Mouse (Mus musculus) heart, postnatal 14 days (tissue): Measurements from ENCODE around the gene Ints13. TPM values are rescaled to one million over a fixed set of nuclear protein-coding genes. Genes with fewer than 3 reads are reported as not detected.

ENCODE experiments used
- DNase-seq, 2 experiments: peaks; one replicate each; pipeline ENCODE4 v3.0.0; 2021 to 2022
- intact Hi-C: fragments of 180-260 bp; cut with DNase I; formaldehyde crosslinking; loops from one replicate; pipeline ENCODE4 v1.15.1; 2025
- total RNA-seq, 2 experiments: library from RNA; stranded (reverse); gene quantifications; 2 replicates each; pipeline ENCODE4 v1.2.3; 2021

Ints13 gene
- total RNA-seq, 2 experiments from 2014 or later = 20.7 to 24.2 TPM

DNA sequence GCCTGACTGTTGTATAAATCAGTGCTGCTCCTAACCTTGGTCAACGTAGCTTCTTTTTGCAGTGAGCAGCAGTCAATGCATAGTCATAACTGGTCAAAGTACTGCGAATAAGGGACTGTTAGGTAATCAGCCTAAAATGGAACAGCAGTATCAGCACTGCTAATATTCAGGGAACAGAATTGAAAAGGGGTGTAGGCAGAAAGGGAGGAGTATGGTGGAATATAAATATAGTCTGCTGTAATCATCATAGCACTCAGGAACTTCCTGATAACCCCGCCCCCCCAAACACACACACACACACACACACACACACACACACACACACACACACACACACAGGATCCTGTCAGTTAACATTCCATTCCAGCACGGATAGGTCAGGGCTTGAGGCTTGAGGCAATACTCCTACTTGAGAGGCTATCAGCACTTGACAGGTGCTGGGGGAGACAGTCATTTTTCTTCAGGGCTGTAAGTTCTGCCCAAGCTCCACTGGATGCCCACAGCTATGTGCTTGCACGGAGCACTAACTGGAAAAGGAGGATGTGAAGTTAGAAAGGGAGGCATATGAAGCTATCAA, 32.3 kb downstream of the Ints13 start:
- intact Hi-C loops = no loop called here
- DNase-seq = peak in 1 of 2 experiments; percentile 25

DNA sequence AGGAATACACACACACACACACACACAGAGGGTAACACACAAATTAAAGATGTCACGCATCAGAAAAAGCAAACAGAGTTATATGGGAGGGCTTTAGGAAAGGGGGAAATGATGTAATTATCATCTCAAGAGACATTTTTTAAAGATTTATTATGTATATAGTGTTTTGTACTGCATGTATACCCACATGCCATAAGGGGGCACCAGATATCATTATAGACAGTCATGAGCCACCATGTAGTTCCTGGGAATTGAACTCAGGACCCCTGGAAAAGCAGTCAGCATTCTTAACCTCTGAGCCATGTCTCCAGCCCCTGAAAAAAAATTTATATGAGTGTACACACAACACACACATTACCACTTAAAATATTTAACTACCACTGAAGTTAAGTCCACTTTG, 33.0 kb downstream of the Ints13 start:
- DNase-seq = no peak
- intact Hi-C loops = no loop called here

DNA sequence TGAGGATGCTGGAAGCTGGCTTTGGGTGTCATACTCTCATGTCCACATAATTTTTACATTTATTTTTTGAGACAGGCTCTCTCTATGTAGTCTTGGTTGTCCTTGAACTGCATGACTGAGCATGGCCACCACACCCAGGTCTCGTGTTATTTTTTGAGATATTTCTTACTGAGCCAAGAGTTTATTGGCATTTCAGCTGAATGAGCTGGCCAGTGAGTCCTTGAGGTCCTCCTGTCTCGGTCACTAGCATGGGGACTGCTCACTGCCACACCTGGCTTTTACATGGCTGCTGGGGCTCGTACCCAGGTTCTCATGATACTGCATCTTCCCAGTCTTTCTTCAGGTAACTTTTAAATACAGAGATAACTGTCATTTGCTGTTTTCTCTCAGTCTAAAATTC, 37.2 kb downstream of the Ints13 start:
- intact Hi-C loops = no loop called here
- DNase-seq = no peak

DNA sequence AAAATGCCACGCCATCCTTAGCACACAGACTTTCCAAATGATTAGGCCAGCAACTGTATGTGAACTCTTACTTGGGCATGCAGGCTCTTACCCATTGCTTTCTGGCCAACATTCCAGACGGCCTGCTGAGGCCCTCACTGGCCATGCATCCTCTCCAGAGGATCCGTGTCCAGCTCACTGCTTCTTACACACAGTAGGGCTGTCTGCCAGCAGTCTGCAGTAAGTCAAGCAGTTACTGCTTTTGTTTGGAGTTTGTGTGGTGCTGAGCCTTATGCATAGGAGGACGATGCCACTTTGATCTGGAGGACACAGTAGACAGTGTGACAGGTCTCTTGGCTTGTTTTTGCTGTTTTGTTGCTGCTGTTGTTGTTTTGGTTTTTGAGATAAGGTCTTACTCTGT, 39.0 kb downstream of the Ints13 start:
- intact Hi-C loops = no loop called here
- DNase-seq = peak; percentile 14 to 32

DNA sequence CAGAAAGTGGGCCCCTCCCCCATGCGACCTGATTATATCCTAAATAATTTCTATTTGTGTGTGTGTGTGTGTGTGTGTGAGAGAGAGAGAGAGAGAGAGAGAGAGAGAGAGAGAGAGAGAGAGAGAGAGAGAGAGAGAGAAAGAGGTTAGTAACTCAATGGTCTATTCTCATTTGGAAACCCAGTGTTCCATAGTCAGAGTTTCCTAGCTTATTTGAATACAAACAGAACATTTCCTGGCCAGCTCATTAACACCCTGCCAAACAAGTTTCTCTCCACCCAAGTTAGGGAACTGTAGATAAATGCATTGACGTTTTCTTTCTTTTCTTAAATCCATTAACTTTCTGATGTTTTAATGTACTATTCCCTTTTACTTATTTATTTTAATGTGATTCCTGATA, 39.6 kb downstream of the Ints13 start:
- intact Hi-C loops = no loop called here
- DNase-seq = no peak

DNA sequence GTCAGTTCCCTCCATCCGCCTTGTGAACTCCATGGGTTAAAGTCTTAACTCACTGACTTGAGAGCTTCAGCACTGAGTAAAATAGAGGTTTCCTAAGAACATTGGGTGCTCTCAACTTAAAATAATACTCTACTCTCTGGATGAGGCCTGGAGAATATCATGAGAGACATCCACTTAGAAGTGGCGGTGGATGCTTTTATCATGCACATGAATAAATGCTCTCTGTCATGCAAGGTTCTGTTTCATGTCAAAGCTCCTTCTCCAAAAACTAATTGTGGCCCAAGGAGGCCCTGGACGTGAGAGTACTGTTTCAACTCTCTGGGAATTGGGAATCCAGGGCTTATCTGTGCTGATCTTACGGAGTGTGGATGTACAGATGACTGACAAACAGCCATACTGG, 40.5 kb downstream of the Ints13 start:
- intact Hi-C loops = no loop called here
- DNase-seq = no peak

DNA sequence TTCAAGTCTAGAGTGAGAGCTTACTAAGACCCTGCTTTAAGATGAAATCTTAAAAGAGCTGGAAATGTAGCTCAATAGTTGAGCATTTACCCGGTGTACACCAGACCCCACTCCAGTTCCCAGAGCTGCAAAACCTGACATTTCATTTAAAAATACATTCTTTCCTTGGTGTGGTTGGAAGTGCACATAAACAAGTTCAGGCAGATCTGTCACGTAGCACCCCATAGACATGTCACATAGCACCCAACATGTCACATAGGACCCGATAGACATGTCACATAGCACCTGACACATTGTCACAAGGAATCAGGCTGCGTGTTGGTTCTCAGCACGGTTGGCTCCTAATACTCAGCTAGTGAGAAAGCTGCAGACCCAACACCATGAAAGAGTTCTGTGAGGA, 42.1 kb downstream of the Ints13 start:
- intact Hi-C loops = no loop called here
- no peak for DNase-seq

DNA sequence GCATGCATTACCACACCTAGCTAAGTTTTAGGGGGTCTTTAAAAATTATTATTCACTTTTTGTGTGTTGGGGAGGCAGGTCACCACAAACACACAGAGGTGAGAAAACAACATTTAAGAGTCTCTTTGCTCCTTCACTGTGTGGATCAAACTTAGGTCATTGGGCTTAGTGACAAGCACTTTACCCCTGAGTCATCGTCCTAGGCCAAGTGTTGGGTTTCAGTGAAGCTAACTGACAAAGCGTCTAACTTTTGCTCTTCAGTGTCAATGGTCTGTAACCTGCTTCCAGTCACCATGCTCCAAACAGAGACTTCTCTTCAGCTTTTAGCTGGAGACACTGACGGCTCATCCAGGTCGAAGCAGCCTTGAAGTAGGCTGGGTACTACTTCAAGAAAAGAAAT, 44.5 kb downstream of the Ints13 start:
- intact Hi-C loops = no loop called here
- DNase-seq = no peak

DNA sequence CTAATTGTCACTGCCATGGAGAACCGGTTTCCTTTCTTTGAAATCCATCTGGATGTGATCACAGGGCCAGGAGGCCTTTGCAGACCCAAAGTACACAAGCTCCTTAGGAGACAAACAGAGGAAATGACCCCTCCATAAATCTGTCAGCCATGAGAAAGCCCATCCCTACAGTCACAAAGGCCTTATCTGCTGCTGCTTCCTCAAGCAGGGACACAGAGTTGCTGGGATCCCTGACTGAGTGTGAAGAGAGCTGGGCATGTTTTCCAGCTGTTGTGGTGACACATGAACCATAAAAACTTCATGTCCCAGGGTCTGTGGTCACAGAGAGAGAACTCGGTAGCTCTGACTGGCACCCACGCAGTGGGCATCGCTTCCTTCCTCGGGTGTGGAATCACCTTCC, 46.9 kb downstream of the Ints13 start:
- DNase-seq = peak in 1 of 2 experiments; percentile 19
- intact Hi-C loops = no loop called here

DNA sequence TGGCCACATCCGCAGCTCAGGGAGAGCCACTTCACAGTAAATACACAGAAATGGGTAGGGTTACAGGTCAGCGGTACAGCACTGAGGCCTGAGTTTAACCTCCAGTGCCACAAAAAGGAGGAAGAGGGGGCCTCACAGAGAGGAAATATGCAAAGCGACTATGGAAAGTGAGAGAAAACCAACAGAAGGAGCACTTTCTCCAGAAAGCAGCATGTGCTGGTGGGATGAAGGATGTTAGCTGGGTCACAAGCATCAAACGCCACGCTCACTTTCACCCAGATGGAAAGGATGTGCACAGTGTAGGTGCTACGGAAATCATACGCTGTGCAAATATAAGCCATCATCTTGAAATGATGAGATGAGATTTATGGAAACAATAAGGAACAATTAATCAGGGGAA, 47.3 kb downstream of the Ints13 start:
- intact Hi-C loops = no loop called here
- no peak for DNase-seq

DNA sequence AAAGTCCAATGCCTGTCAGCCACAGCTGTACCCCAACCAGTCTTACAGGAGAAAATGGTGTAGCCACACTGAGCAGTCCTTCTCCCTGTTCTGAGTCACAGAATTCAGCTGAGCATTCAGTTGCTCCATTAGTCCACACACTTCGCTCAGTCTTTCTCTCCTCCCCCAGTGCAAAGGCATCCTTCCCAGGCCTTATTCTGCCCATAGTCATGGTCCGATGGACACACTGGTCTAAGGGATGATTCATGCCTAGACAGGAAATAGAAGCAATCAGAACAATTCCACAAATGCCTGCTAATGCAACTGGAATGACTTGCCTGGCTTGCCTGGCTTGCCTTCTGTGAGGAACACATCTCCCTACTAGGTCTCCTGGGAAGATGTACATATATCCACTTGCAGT, 50.1 kb downstream of the Ints13 start:
- intact Hi-C loops = no loop called here
- DNase-seq = no peak

DNA sequence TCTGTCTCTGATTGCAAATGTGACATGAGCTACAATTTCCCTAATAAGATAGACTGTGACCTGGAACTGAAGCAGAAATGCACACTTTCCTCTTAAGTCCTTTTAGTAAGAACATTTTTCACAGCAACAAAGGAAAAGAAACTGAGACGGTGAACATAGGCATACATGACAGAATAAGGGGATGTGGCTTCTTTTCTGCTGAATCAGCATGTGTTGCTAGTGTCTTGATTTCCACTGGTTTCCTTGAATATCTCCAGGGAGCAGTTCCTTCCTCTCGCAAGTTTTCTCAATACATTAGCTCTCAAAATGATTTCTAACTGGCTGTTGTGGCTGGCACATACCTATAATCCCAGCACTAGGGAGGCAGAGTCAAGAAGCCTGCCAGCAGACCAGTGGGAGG, 52.1 kb downstream of the Ints13 start:
- DNase-seq = no peak
- intact Hi-C loops = no loop called here

DNA sequence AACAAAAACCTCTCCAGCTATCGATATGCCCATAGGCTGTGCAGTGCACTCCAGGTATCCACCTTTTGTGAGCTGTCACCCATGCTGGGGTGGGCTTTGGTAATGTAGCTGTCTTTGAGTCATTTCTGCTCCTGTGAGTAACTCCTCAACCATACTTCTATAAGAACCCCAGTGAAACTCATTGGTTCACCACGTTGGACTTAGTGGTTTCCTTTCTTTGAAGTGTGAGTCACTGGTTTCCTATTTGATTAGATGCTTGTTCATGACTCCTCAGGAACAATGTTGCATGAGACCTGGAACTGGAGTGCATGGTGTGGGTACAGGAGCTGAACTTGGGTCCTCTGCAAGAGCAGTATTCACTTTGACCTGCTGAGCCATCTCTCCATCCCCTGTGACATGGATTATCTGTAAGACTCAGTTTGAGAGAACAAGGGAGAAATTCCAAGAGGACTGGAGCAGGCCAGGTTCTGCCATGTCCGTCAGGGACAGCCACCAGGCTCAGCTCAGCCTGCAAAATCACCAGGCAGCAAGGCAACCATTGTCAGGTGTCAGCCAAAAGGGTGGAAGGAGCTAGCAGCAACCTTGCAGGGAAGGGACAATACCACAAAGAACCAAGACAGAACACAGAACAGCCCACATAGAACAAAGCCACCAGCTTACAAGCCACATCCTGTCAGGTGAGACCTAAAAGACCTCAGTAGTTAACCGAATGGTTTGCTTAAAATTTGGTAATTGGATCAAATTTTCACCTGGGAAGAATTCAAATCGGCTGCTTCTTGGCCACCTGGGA, 56.0 kb downstream of the Ints13 start:
- intact Hi-C loops = no loop called here
- DNase-seq = no peak

DNA sequence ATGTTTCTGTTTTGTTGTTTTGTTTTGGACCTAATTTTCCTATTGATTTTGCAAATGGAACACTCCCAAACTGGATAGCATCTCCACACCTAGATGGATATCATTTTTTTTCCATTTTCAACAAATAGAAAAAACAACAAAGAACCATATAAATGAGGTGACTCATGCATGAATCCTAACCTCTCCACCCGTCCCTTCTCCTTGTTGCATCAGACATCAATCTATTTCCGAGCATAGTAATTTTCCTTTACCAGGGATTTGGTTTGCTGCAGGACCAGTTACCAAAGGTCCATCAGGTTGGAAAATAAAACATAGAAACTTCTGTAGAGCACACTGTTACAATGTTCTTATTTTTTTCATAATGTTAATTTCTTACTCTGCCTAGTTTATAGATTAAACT, 58.6 kb downstream of the Ints13 start:
- no peak for DNase-seq
- intact Hi-C loops = no loop called here

DNA sequence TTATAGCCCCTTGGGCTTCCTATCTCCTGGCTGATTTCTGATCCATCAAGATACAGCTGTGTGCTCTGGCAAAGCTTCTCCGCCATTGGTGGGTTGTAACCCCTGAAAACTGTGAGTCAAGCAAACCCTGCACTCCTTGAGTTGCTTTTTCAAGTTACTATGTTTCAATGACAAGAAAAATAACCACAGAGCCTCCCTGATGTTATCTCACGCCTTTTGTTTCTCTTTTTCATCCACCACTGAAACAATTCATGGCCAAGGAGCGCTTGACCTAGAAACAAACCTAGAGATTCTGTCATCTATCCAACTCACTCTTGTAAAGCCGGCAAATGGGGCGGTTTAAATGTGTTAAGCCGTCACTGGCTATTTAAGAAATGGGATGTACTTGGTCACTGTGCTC, 61.7 kb downstream of the Ints13 start:
- intact Hi-C loops = no loop called here

DNA sequence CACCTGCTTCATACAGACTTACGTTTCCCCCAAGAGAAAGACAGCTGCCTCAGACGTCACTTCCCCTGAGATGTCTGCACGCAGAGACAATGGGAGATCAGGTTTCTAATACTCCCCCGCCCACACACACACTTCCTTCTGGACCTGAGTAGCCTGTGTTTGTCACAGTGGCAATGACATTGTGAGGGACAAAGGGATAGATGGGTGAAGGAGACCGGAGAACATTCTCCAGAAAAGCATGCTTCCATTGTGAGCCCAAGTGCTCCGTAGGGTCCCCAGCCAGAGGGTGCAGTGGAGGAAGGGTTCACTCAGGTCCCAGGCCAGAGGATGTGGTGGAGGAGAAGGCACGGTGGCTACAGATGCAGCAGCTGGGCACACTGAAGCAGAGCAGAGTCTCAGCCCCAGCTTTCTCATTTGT, 63.1 kb downstream of the Ints13 start:
- intact Hi-C loops = no loop called here
- DNase-seq = peak in 1 of 2 experiments; percentile 32

More for the DNA sequence above, 61.7 kb downstream of the Ints13 start:
- no peak for DNase-seq

DNA sequence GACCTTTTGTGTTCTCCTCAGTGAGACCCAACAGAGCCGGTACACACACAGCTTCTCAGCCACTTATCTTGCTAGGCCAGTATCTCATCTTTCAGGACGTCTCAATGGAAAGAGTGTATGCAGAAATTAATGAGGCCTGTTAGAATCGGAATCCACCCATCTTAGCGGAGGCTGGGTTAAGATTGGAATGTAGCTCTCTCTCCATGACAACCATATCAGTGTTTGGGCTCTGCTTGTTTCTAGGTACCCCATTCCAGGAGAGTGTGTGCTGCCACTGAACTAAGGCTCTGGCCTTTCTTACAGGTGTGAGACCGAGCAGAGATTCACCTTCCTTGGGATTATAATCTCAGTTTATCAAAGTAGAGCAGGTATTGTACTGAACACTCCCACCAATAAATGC, 63.7 kb downstream of the Ints13 start:
- DNase-seq = no peak
- intact Hi-C loops = no loop called here

DNA sequence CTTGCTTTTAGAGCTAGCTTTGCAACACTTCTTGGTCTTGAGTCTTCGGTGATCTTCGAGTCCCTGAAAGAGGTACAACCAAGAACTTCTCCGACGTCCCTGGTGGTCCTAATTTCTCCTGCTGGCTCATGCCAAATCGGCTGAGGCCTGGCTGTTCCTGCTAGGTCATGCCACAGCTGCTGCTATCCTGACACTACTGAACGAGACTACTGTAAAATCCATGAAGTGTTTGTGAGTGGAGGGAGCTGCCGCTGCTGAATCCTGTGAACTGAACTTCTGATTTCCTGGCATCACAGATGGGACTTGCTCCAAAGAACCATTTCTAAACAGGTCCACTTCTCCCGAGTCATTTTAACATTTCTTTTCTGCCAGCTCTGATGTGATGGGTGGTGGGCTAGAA, 64.3 kb downstream of the Ints13 start:
- DNase-seq = no peak
- intact Hi-C loops = no loop called here

DNA sequence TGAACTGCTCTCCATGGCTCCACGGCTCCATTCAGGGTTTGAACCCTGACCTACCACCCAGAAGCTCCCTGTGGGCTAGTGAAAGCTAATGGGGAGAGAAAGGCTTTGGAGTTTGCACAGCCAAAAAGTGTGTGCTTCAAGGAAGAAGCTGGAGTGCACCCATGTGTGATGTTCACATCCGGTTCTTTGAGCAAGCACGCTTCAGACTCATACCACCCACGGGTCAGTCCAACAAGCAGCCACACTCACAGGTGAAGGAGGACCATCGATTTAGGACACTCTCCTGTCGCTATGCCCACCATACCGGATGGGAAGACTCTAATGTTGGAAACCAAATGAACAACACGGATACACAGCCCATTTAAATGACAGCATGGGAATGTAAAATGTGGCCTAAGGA, 66.1 kb downstream of the Ints13 start:
- intact Hi-C loops = no loop called here
- no peak for DNase-seq

DNA sequence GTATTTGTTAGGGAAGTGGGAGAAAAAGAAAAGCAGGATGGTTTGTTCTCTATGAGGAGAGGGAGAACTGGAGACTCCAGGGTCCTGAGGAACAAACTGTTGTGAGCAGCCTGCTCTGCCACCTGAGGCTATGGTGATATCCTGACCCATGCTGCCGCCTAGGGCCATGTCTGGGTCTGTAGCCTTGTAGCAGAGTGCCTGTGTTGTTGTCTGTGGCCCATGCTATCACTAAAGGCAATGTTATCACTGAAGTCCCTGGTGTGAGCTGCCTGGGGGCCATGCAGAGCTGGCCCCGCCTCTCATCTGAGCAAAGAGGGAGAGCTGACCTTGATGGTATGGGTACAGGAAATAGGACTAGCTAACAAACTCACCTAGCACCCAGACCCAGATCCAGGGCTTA, 67.7 kb downstream of the Ints13 start:
- intact Hi-C loops = no loop called here
- DNase-seq = no peak

DNA sequence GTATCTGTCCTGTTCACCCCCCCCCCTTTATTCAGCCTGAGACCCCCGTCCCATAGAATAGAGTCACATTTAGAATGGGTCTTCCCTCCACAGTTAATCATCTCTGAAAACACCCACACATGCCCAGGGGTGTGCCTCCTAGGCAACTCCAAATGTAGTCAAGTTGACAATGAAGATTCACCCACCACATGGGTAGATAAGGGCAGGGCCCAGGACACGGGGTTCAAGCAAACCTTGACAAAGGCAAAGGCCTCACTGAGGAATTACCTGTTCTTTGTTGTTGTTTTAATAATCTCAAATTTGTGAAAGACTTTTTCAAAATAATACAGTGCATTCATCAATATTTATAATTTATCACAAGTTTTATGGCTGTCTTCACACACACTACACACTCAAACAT, 73.2 kb downstream of the Ints13 start:
- intact Hi-C loops = loop anchor here (5.0 kb wide), 2 partner anchors 72 to 128 kb away; no protein-coding TSS in a partner anchor
- no peak for DNase-seq

DNA sequence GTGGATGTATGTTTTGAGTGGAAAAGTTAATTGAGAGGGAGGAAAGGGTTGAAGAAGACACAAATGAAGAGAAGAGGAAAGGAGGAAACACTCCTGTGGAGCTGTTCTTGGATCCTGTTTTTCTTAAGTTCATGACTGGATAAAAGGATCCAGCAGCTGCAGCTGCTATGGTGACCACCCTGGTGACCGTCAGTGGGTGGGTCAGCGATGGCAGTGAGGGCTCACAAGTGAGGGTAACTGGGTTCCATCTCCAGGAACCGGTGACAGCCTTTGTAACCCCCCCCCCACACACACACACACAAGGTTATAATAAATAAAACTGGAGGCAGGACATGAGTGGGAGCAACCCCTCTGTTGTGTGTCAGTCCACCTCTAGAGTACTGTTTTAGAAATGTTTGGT, 74.8 kb downstream of the Ints13 start:
- intact Hi-C loops = loop anchor here (2.0 to 5.0 kb wide), 4 partner anchors 40 to 129 kb away; partner anchors contain the start of genes Fgfr1op2 and Ints13
- no peak for DNase-seq
